Mouse (Mus musculus) adrenal gland (tissue): ENCODE measurements around the gene Rnf20.

Source experiments
- intact Hi-C: fragments of 180-260 bp; cut with DNase I; formaldehyde crosslinking; loops from one replicate; pipeline ENCODE4 v1.15.1; 2025

Rnf20 gene

GRCm38 (mm10) chr4:49639913-49640312 is 8.1 kb downstream of the Rnf20 start:
- intact Hi-C loops: no loop called here

DNA sequence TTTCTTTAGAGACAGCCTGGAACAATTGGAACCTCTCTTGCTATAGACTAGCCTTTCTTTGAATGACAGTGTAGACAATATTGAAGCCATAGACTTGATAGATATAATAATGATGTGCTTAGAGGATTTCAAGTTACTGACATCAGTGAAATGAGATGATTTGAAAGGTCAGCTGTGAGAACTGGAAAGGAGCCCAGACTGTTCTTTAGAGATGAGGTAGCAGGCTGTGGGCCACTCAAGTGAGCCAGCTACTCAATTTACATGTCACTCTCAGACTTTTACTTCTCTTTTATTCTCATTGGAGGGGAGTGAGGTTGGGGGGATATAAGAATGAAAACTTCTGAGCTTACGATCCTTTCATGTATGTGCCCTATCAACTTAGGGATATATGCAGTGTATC is 27.6 kb downstream of the Rnf20 start:
- intact Hi-C loops: no loop called here

DNA sequence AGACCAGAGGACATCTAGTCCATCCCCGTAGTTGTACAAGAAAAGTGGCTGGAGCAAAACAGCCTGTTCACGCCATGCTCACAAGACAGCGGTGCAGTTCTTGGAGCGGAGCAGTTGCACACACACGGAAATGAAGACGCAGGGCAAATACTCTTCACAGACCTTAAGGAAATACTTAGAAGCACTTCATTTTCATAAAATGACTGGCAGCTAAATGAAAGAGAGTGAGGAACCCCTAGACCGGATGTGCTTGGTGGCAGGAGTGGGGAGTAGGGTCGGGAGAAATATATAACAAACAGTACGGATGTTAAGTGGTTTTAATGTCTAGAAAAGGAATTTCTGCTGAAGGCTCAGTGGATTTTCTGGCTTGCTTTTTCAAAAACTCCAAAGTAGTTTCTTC is 29.9 kb downstream of the Rnf20 start:
- intact Hi-C loops: no loop called here

DNA sequence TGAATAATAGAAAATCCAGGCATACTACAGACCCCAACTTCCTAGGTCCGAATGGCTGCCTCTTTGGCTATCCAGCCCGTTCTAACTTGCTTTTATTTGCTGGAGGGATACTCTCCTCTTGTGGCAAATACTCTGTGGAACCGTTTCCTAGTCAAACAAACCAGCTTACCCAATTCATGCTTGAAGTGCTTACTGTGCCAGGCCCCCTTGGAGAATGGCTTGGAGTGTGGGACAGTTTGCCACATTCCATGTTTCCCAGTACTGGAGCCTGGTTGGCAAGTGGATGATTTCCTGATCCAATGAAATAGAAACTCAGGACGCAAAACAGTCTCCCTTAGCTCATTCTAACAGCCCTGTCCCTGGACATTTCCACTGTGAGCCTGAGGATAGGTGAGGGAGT is 30.4 kb downstream of the Rnf20 start:
- intact Hi-C loops: no loop called here

DNA sequence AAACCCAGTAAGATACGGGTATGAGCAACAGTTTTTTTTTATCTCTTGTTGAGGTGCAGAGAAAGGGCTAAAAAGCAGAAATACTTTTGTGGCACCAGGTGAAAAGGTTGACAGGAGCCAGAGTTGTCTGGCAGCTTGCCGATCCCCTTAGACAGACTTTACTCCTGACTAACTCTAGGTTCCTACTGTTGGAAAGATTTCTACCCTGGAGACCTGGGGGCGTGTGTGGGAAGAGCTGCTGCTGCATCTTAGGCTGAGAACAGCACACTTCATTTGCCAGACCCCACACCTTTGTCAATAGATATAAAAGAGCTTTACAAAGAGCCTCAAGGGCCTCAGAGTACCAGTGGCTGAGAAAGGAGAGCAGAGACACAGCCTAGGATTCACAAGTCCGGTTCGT is 33.0 kb downstream of the Rnf20 start:
- intact Hi-C loops: no loop called here

GRCm38 (mm10) chr4:49676071-49676470 is 44.3 kb downstream of the Rnf20 start:
- intact Hi-C loops: no loop called here

- intact Hi-C loops: no loop called here
Measured at GRCm38 (mm10) chr4:49676790-49677189, 45.0 kb downstream of the Rnf20 start.

- intact Hi-C loops: no loop called here
Measured at GRCm38 (mm10) chr4:49680171-49680875, 48.5 kb downstream of the Rnf20 start.

DNA sequence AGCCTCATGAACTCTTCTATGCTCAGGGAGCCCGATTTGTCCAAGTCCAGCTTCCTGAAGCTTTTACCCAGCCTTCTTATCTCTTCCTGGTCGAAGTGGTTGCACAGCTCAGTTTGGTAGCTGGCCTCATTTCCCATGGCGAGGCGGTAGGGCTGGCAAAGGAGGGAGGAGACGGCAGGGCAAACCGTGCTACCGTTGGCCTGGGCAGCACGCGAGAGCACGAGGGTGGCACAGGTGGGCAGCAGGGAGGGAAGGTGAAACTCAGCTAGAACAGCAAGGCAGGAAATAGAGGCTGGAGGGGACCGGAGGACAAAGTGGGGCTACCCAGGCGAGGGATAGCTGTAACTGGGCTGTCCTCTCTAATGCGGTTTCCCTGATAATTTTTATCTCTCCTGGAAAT is 50.0 kb downstream of the Rnf20 start, which contains the start of gene Ppp3r2:
Ppp3r2 (minus strand) TSS at position 213 of the 400 bp plus-strand sequence.
- intact Hi-C loops: no loop called here

- intact Hi-C loops: loop anchor here (5.0 kb wide), 3 partner anchors 144 to 494 kb away; no protein-coding TSS in a partner anchor
Measured at GRCm38 (mm10) chr4:49688594-49689288, 56.9 kb downstream of the Rnf20 start.

GRCm38 (mm10) chr4:49691405-49692194 is 59.8 kb downstream of the Rnf20 start:
- intact Hi-C loops: no loop called here
